Mouse (Mus musculus) inflammation-experienced regulatory T-cells, adult 16 weeks (primary cell): ENCODE results near the gene Olfr745. TPM values are rescaled to one million over a fixed set of nuclear protein-coding genes. Genes with fewer than 3 reads are reported as not detected.

Source experiments
- polyA plus RNA-seq: library from polyadenylated mRNA; unstranded; fragments of 100-300 nt; shearing (Covaris generic); gene quantifications from one replicate; pipeline ENCODE4 v1.2.1, GENCODE M21; 2017

Gene Olfr745
- not detected for polyA plus RNA-seq

GRCm38 (mm10) chr14:50639088-50639487, at the start of gene Olfr745:
TSS of gene Olfr745 (plus strand) at chr14:50639388.

GRCm38 (mm10) chr14:50614579-50614978, 24.6 kb upstream of the Olfr745 start, which contains the start of gene Olfr744:
TSS of gene Olfr744 (plus strand) at chr14:50614879.

GRCm38 (mm10) chr14:50646783-50647182, 7.6 kb downstream of the Olfr745 start, which contains the start of gene Olfr746:
TSS of gene Olfr746 (plus strand) at chr14:50647083.

GRCm38 (mm10) chr14:50693106-50693505, 53.9 kb downstream of the Olfr745 start, which contains the start of gene Olfr747:
TSS of gene Olfr747 (minus strand) at chr14:50693206.

Other genes starting within 250 kb of the Olfr745 start
- not detected for gene Olfr738, start 231.8 kb upstream of the Olfr745 start, polyA plus RNA-seq
- not detected for gene Olfr739, start 220.8 kb upstream of the Olfr745 start, polyA plus RNA-seq
- not detected for gene Olfr740, start 193.8 kb upstream of the Olfr745 start, polyA plus RNA-seq
- not detected for gene Olfr741, start 166.7 kb upstream of the Olfr745 start, polyA plus RNA-seq
- not detected for gene Olfr742, start 135.8 kb upstream of the Olfr745 start, polyA plus RNA-seq
- gene Olfr743, start 117.5 kb upstream of the Olfr745 start, polyA plus RNA-seq = not detected
- gene Olfr744, start 24.5 kb upstream of the Olfr745 start, polyA plus RNA-seq = not detected
- gene Olfr746, start 7.7 kb downstream of the Olfr745 start, polyA plus RNA-seq = not detected
- not detected for gene Olfr747, start 53.8 kb downstream of the Olfr745 start, polyA plus RNA-seq
- gene Olfr748, start 68.0 kb downstream of the Olfr745 start, polyA plus RNA-seq = not detected
- gene Olfr749, start 105.7 kb downstream of the Olfr745 start, polyA plus RNA-seq = not detected
- 141 TPM for gene Ttc5, start 146.1 kb downstream of the Olfr745 start, polyA plus RNA-seq
- not detected for gene Ccnb1ip1, start 168.3 kb downstream of the Olfr745 start, polyA plus RNA-seq
- gene Parp2, start 168.5 kb downstream of the Olfr745 start, polyA plus RNA-seq = 77.0 TPM
- 26.3 TPM for gene Tep1, start 231.2 kb downstream of the Olfr745 start, polyA plus RNA-seq